Mouse (Mus musculus): Measurements from ENCODE around the gene Nrde2.

- TF ChIP-seq GATA1 (IDR thresholded peaks at IDR 0.05; ENCODE audit: borderline replicate concordance, low read length) (no peak), FLI1 (IDR thresholded peaks at IDR 0.05; ENCODE audit: low read length) (no peak)
Measured at GRCm38 (mm10) chr12:100178898-100179440, 19.5 kb upstream of the Nrde2 start.

All from megakaryocyte, embryonic 14.5 days (primary cell).